Mouse (Mus musculus): ENCODE measurements around the gene Cox16. TPM values are rescaled to one million over a fixed set of nuclear protein-coding genes. Genes with fewer than 3 reads are reported as not detected.
"Not testable (repeated sequence)": the region's sequence is repeated elsewhere in the genome, so short reads cannot be mapped to it uniquely, and the experiment has no call there.

The Cox16 gene
- 102 and 103 TPM in 2 replicates for polyA plus RNA-seq (2015; fragmentation: Nextera tagmentation; extraction: Ambion mirVana)

DNA sequence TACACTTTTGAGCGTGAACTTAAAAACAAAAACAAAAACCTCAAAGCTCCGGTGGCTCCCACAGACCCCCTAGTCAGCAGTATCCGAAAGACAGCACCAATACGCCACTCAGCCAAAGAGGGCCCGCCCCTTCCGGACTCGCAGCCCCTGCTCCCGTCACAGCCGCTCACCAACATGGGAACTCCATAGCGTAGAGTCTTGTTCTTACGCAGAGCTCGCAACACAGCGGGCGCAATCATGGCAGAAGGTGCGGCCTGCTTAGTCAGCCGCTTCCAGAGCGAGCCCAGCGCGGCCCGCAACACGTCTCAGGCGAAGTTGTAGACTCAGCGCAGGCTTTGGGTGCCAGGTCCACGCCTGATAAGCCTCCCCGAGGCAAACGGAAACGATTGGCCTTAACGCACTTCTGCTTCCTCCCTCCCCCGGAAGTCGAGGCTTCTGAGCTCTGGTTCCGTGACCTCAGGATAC lies at the start of gene Cox16:
Cox16 (minus strand) TSS at position 401 of the 465 bp plus-strand sequence.
- no peaks in the 10 kb centered on the region for H3K36me3 ChIP-seq (ENCODE audit: control insufficient read depth, insufficient read depth)
- H3K4me3 ChIP-seq (replicated peaks; ENCODE audit: low read length): peak within 1 kb of the TSS; percentile 85
- H3K9ac ChIP-seq (replicated peaks; ENCODE audit: low read depth, low read length): peak within 1 kb of the TSS; percentile 73
- H3K27ac ChIP-seq (ENCODE audit: low read length): peak within 1 kb of the TSS; percentile 96
- ATAC-seq: peak; percentile 99
- no peaks in the 10 kb centered on the region for H3K9me3 ChIP-seq (ENCODE audit: control insufficient read depth, low read length)
- peak within 1 kb of the TSS; percentile 74 for H3K4me2 ChIP-seq (ENCODE audit: low read length)
- H3K27me3 ChIP-seq (replicated peaks; ENCODE audit: control insufficient read depth, insufficient read depth, low read length): no peaks in the 10 kb centered on the region
- H3K4me1 ChIP-seq (replicated peaks; ENCODE audit: control insufficient read depth, insufficient read depth, low read length): peaks cover 7% of the 10 kb centered on the region; the same call in 1 of the 2 replicates
- whole genome bisulfite sequencing: under 1% methylated on average over 31 of the region's 31 CpGs

DNA sequence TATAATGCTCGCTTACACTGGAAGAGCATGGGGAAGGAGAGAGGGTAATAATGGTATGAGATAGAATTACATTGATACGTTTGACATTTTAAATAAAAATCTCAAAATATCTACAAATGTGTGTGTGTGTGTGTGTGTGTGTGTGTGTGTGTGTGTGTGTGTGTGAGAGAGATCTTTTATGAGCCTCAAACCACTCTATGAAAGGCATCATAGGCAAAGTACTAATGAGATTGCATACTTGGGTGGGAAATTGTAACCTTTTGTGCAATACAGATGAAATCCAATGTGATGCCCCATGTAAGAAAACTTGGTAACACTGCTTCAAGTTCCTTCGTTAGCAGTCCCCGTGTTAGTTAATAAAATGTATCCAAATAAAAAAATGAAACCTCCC lies 48.1 kb upstream of the Cox16 start:
- Histone ChIP-seq H3K27ac (ENCODE audit: low read length) (peak overlapping the region; percentile 64), H3K4me2 (ENCODE audit: low read length) (peak overlapping the region; percentile 65), H3K9me3 (ENCODE audit: control insufficient read depth, low read length) (no peaks in the 10 kb centered on the region), H3K4me3 (replicated peaks; ENCODE audit: low read length) (peak overlapping the region; percentile 69), H3K9ac (replicated peaks; ENCODE audit: low read depth, low read length) (peak overlapping the region; percentile 82), H3K36me3 (ENCODE audit: control insufficient read depth, insufficient read depth) (no peaks in the 10 kb centered on the region), H3K27me3 (replicated peaks; ENCODE audit: control insufficient read depth, insufficient read depth, low read length) (no peaks in the 10 kb centered on the region), H3K4me1 (replicated peaks; ENCODE audit: control insufficient read depth, insufficient read depth, low read length) (peaks cover 10% of the 10 kb centered on the region)
- WGBS: 26% methylated on average over 4 of the region's 4 CpGs
- ATAC-seq: peak; percentile 53

DNA sequence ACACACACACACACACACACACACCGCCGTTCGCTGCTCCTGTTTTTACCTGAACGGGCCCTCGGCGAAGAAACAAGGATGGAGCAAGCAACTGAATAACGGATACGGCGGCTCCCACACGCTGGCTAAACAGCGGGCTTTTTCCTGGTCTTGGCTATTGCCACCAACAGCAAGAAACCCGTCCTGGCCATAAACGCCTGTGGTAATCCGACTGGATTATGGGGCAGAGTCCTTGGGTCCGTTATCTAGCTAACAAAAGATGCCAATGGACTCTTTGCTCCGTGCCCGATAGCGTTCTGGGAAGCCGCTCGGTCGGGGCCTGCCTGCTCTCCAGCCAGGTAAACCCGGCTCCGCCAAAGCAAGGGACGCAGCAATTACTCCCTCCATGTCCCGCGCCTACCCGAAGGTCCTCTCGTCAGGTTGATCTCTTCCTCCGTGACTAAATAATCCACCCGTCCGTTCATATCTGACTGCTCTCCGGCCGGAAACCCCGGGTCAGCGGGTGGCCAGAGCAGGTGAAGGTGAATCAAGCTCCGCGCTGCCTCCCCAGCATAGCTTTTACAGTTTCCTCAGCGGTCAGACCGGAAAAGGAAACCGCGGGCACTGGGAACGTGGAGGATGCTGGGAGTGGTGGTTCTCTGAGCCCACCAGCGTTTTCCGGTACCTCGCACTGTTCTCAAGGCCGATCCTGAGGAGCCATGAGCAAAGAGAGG lies 47.5 kb upstream of the Cox16 start, which contains the start of the genes Gm20498 and Synj2bp:
Gm20498 (minus strand) TSS at position 590 of the 713 bp plus-strand sequence.
Synj2bp (minus strand) TSS at position 596 of the 713 bp plus-strand sequence.
- peak within 1 kb of the TSS; percentile 64 for H3K27ac ChIP-seq (ENCODE audit: low read length)
- peak; percentile 99 for ATAC-seq
- under 1% methylated on average over 46 of the region's 46 CpGs for WGBS
- H3K36me3 ChIP-seq (ENCODE audit: control insufficient read depth, insufficient read depth): no peaks in the 10 kb centered on the region
- H3K4me1 ChIP-seq (replicated peaks; ENCODE audit: control insufficient read depth, insufficient read depth, low read length): peaks cover 10% of the 10 kb centered on the region
- peak within 1 kb of the TSS; percentile 65 for H3K4me2 ChIP-seq (ENCODE audit: low read length)
- H3K9me3 ChIP-seq (ENCODE audit: control insufficient read depth, low read length): no peaks in the 10 kb centered on the region
- H3K4me3 ChIP-seq (replicated peaks; ENCODE audit: low read length): peak within 1 kb of the TSS; percentile 69
- peak within 1 kb of the TSS; percentile 82 for H3K9ac ChIP-seq (replicated peaks; ENCODE audit: low read depth, low read length)
- H3K27me3 ChIP-seq (replicated peaks; ENCODE audit: control insufficient read depth, insufficient read depth, low read length): no peaks in the 10 kb centered on the region

DNA sequence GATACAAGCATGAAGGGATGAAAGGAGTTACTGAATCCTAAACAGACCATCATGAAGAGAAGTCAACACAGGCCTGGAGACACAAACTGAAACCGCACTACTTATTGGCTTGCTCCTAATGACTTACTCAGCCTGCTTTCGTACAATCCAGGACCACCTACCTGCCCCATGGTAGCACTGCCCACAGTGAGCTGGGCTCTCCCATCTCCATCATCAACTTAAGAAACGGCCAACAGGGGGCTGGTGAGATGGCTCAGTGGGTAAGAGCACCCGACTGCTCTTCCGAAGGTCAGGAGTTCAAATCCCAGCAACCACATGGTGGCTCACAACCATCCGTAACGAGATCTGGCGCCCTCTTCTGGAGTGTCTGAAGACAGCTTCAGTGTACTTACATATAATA lies 45.7 kb upstream of the Cox16 start:
- H3K4me1 ChIP-seq (replicated peaks; ENCODE audit: control insufficient read depth, insufficient read depth, low read length); H3K36me3 ChIP-seq (ENCODE audit: control insufficient read depth, insufficient read depth); H3K4me2 ChIP-seq (ENCODE audit: low read length); H3K9ac ChIP-seq (replicated peaks; ENCODE audit: low read depth, low read length); H3K27ac ChIP-seq (ENCODE audit: low read length); H3K9me3 ChIP-seq (ENCODE audit: control insufficient read depth, low read length); H3K27me3 ChIP-seq (replicated peaks; ENCODE audit: control insufficient read depth, insufficient read depth, low read length); H3K4me3 ChIP-seq (replicated peaks; ENCODE audit: low read length); ATAC-seq: not testable (repeated sequence)
- WGBS: 80% methylated on average over 5 of the region's 8 CpGs

DNA sequence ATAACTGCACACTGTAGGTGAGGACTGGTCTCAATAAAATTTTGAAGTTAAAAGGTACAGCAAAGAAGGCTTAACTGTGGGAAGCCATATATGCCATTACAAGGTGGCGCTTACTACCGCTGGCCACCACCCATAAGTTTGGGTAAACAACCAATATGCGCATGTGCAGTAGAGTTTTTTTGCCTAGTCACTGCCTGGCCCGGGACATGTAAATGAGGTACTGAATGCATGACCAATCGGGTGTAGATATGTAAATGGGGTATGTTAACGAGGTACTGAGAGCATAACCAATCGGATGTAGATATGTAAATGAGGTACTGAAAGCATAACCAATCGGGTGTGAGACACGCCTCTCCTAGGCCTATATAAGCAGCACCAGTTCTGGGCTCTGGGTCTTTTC lies 12.0 kb upstream of the Cox16 start:
- not testable (repeated sequence) for H3K4me3 ChIP-seq (replicated peaks; ENCODE audit: low read length); H3K9ac ChIP-seq (replicated peaks; ENCODE audit: low read depth, low read length); H3K4me2 ChIP-seq (ENCODE audit: low read length); H3K9me3 ChIP-seq (ENCODE audit: control insufficient read depth, low read length); H3K27ac ChIP-seq (ENCODE audit: low read length); H3K4me1 ChIP-seq (replicated peaks; ENCODE audit: control insufficient read depth, insufficient read depth, low read length); H3K36me3 ChIP-seq (ENCODE audit: control insufficient read depth, insufficient read depth); ATAC-seq; H3K27me3 ChIP-seq (replicated peaks; ENCODE audit: control insufficient read depth, insufficient read depth, low read length)
- 95% methylated on average over 9 of the region's 9 CpGs for WGBS

DNA sequence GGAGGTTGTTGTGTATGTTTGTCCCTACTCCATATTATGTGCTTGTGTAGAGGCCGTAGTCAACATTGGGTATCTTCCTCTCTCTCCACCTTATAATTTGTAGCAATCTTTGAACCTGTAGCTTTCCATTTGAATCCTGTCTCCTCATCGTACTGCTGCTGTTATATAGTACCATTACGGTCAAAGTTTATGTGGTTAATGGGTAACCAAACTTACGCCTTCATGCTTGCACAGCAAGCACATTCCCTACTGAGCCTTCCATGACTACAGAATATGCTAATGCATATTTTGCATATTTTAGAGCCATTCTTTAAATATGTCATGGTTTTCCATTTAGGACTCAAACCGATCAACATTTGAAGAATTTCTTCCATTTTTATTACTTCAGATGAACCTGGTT lies 5.6 kb upstream of the Cox16 start:
- no peaks in the 10 kb centered on the region for H3K36me3 ChIP-seq (ENCODE audit: control insufficient read depth, insufficient read depth)
- ATAC-seq: no peak
- 97% methylated on average over 5 of the region's 5 CpGs for WGBS
- no peak overlapping the region for H3K27ac ChIP-seq (ENCODE audit: low read length)
- H3K4me3 ChIP-seq (replicated peaks; ENCODE audit: low read length): no peak overlapping the region
- H3K27me3 ChIP-seq (replicated peaks; ENCODE audit: control insufficient read depth, insufficient read depth, low read length): no peaks in the 10 kb centered on the region
- no peak overlapping the region for H3K4me2 ChIP-seq (ENCODE audit: low read length)
- H3K9ac ChIP-seq (replicated peaks; ENCODE audit: low read depth, low read length): no peak overlapping the region
- no peaks in the 10 kb centered on the region for H3K9me3 ChIP-seq (ENCODE audit: control insufficient read depth, low read length)
- 0 out of 2 replicates have a peak, but pooled peaks cover under 1% of the 10 kb centered on the region for H3K4me1 ChIP-seq (replicated peaks; ENCODE audit: control insufficient read depth, insufficient read depth, low read length)

DNA sequence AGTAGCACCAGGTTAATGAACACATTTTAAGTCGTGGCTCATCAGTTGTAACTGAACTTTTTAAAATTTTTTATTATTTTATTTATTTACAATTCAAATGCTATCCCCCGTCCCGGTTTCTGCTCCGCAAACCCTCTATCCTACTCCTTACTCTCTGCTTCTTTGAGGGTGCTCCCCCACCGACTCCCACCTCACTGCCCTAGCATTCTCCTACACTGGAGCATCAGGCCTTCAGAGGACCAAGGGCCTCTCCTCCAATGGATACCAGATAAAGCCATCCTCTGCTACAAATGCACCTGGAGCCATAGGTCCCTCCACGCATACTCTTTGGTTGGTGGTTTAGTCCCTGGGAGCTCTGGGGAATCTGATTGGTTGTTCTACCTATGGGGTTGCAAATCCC lies 384 bp upstream of the Cox16 start:
- H3K36me3 ChIP-seq (ENCODE audit: control insufficient read depth, insufficient read depth): no peaks in the 10 kb centered on the region
- H3K9ac ChIP-seq (replicated peaks; ENCODE audit: low read depth, low read length): peak overlapping the region; percentile 73; the same call in 1 of the 2 replicates
- no peaks in the 10 kb centered on the region for H3K9me3 ChIP-seq (ENCODE audit: control insufficient read depth, low read length)
- ATAC-seq: 0 out of 2 replicates have a peak, but pooled peaks have one; percentile 18
- peak overlapping the region; percentile 69 for H3K4me2 ChIP-seq (ENCODE audit: low read length)
- peak overlapping the region; percentile 85 for H3K4me3 ChIP-seq (replicated peaks; ENCODE audit: low read length)
- H3K4me1 ChIP-seq (replicated peaks; ENCODE audit: control insufficient read depth, insufficient read depth, low read length): peaks cover 7% of the 10 kb centered on the region; the same call in 1 of the 2 replicates
- whole genome bisulfite sequencing: 39% methylated on average over 6 of the region's 6 CpGs
- no peaks in the 10 kb centered on the region for H3K27me3 ChIP-seq (replicated peaks; ENCODE audit: control insufficient read depth, insufficient read depth, low read length)
- H3K27ac ChIP-seq (ENCODE audit: low read length): no peak overlapping the region

DNA sequence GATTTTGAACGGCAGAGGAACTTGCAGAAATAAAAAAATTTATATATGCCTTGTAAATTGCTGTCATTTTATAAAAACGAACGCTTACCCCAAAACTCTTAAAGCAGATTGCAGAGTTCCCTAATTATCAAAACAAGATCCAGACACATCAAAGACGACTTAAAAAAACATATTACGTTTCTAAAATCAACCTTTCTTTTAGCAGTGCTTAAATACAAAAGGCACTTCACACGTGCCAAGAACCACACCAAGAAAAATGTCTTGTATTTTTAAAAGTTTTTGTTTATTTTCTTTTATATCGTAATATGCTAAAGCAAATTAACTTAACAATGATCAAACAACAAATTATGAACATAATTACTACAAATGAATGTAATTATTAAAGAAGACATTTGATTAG lies 715 bp downstream of the Cox16 start:
- peaks cover 7% of the 10 kb centered on the region; the same call in 1 of the 2 replicates for H3K4me1 ChIP-seq (replicated peaks; ENCODE audit: control insufficient read depth, insufficient read depth, low read length)
- ATAC-seq: no peak
- peak overlapping the region; percentile 85 for H3K4me3 ChIP-seq (replicated peaks; ENCODE audit: low read length)
- no peaks in the 10 kb centered on the region for H3K9me3 ChIP-seq (ENCODE audit: control insufficient read depth, low read length)
- peak overlapping the region; percentile 73 for H3K9ac ChIP-seq (replicated peaks; ENCODE audit: low read depth, low read length)
- WGBS: 2% methylated on average over 7 of the region's 7 CpGs
- H3K27me3 ChIP-seq (replicated peaks; ENCODE audit: control insufficient read depth, insufficient read depth, low read length): no peaks in the 10 kb centered on the region
- peak overlapping the region; percentile 74 for H3K4me2 ChIP-seq (ENCODE audit: low read length)
- H3K36me3 ChIP-seq (ENCODE audit: control insufficient read depth, insufficient read depth): no peaks in the 10 kb centered on the region
- H3K27ac ChIP-seq (ENCODE audit: low read length): peak overlapping the region; percentile 96; the same call in 1 of the 2 replicates

DNA sequence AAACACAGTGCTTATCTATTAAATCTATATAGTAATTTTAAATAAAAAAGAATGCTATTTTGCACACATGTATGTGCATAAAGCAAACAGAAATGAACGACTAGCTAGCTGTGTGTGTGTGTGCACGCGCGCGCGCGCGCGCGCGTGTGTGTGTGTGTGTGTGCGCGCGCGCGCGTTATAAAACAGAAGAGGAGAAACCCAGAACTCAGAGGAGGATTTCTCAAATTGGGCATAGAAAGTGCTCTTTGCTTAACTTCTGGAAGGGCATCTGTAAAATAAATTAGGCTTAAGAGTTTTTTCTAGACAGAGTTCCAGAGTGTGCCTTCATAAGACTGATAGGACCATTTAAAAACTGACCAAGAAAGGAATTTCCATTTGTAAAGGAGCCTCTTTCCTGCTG lies 1.3 kb downstream of the Cox16 start:
- peaks cover 7% of the 10 kb centered on the region; the same call in 1 of the 2 replicates for H3K4me1 ChIP-seq (replicated peaks; ENCODE audit: control insufficient read depth, insufficient read depth, low read length)
- H3K27ac ChIP-seq (ENCODE audit: low read length): no peak overlapping the region
- H3K9me3 ChIP-seq (ENCODE audit: control insufficient read depth, low read length): no peaks in the 10 kb centered on the region
- ATAC-seq: no peak
- peak overlapping the region; percentile 30; the same call in 1 of the 2 replicates for H3K9ac ChIP-seq (replicated peaks; ENCODE audit: low read depth, low read length)
- H3K4me2 ChIP-seq (ENCODE audit: low read length): peak overlapping the region; percentile 74
- H3K4me3 ChIP-seq (replicated peaks; ENCODE audit: low read length): peak overlapping the region; percentile 85
- H3K27me3 ChIP-seq (replicated peaks; ENCODE audit: control insufficient read depth, insufficient read depth, low read length): no peaks in the 10 kb centered on the region
- 28% methylated on average over 17 of the region's 17 CpGs for WGBS
- no peaks in the 10 kb centered on the region for H3K36me3 ChIP-seq (ENCODE audit: control insufficient read depth, insufficient read depth)
